Mouse (Mus musculus): ENCODE results near the gene Ulk3.

DNA sequence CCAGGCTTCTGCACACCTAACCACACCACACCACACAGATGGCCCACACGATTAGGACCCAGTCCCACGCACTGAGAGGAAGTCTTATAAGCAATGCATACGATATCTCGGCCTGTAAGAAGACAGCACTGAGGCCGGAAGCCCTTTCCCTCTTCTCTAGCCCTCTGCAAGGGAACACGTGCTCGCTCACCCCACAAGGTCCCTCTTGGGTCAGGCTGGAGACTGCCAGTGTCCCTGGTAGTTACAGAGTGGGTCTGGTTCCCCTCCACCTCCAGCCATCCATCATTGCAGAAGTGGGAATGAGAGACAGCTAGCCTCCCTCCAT is 54.6 kb downstream of the Ulk3 start:
- TF ChIP-seq CTCF (IDR thresholded peaks at IDR 0.05; ENCODE audit: control insufficient read depth, insufficient read depth, insufficient read length) = no peak
- TF ChIP-seq MYOD1 (IDR thresholded peaks at IDR 0.05; ENCODE audit: control insufficient read depth, insufficient read length, low read depth) = no peak
- no peak for TF ChIP-seq CEBPB (IDR thresholded peaks at IDR 0.05; ENCODE audit: low read depth)
